Mouse (Mus musculus) inflammation-experienced regulatory T-cells (primary cell): ENCODE data around the gene Relt. TPM values are rescaled to one million over a fixed set of nuclear protein-coding genes. Genes with fewer than 3 reads are reported as not detected.

Source experiments
- polyA plus RNA-seq, 2 experiments: library from polyadenylated mRNA; unstranded; fragments of 100-300 nt; shearing (Covaris generic); gene quantifications; one replicate each; pipeline ENCODE4 v1.2.1; 2017

Relt gene
- polyA plus RNA-seq: 10 to 100 TPM; 23.8 to 33.8 TPM

GRCm38 (mm10) chr7:100862828-100863638 is at the start of gene Relt:
Gene Relt, minus strand, starts transcription at chr7:100863446.

Other genes with a start within 250 kb of the Relt start
- gene Plekhb1, start 201.0 kb downstream of the Relt start, polyA plus RNA-seq: under 1 TPM in 1 of 2 experiments, not detected in 1; 0.81 TPM
- 10 to 100 TPM; 16.8 to 25.5 TPM for gene Fam168a, start 156.8 kb downstream of the Relt start, polyA plus RNA-seq
- under 1 TPM; 0.29 to 0.73 TPM for gene Arhgef17, start 68.7 kb upstream of the Relt start, polyA plus RNA-seq
- gene P2ry6, start 111.2 kb upstream of the Relt start, polyA plus RNA-seq: 1 to 10 TPM in 1 of 2 experiments, under 1 TPM in 1; 0.23 to 1.4 TPM
- gene P2ry2, start 149.4 kb upstream of the Relt start, polyA plus RNA-seq: under 1 TPM in 1 of 2 experiments, not detected in 1; 0.16 TPM
- gene Fchsd2, start 229.4 kb upstream of the Relt start, polyA plus RNA-seq: 10 to 100 TPM; 30.3 to 37.8 TPM